Mouse (Mus musculus): Measurements from ENCODE around the gene Chfr. TPM values are rescaled to one million over a fixed set of nuclear protein-coding genes. Genes with fewer than 3 reads are reported as not detected.
"Not testable (repeated sequence)": the region's sequence is repeated elsewhere in the genome, so short reads cannot be mapped to it uniquely, and the experiment has no call there.

Gene Chfr
- polyA plus RNA-seq, 1 experiment from 2014 or later, result 41.8 TPM

GRCm38 (mm10) chr5:110109991-110110441, 25.6 kb upstream of the Chfr start, which contains the start of gene Zfp605:
TSS of gene Zfp605 (plus strand) at chr5:110110092.
- 0 out of 2 replicates have a peak, but pooled peaks have one; percentile 3 for TF ChIP-seq CTCF (IDR thresholded peaks at IDR 0.05; ENCODE audit: low read depth)
- Histone ChIP-seq H3K27ac (ENCODE audit: low read depth) (peak within 1 kb of the TSS; percentile 76; the same call in 1 of the 2 replicates), H3K4me2 (peak within 1 kb of the TSS; percentile 78), H3K4me1 (ENCODE audit: insufficient read depth) (peaks cover 7% of the 10 kb centered on the region; the same call in 1 of the 2 replicates), H3K9ac (peak within 1 kb of the TSS; percentile 63), H3K9me3 (ENCODE audit: low read depth, low read length) (peaks cover 5% of the 10 kb centered on the region; the same call in 1 of the 2 replicates), H3K36me3 (ENCODE audit: insufficient read depth) (peaks cover 29% of the 10 kb centered on the region), H3K27me3 (ENCODE audit: insufficient read depth, low read length) (no peaks in the 10 kb centered on the region), H3K4me3 (ENCODE audit: low read depth, low read length) (peak within 1 kb of the TSS; percentile 58)
- 1% methylated on average over 12 of the region's 12 CpGs for WGBS
- ATAC-seq (ENCODE audit: insufficient read depth) (peak; percentile 40), DNase-seq (peak; percentile 89)

DNA sequence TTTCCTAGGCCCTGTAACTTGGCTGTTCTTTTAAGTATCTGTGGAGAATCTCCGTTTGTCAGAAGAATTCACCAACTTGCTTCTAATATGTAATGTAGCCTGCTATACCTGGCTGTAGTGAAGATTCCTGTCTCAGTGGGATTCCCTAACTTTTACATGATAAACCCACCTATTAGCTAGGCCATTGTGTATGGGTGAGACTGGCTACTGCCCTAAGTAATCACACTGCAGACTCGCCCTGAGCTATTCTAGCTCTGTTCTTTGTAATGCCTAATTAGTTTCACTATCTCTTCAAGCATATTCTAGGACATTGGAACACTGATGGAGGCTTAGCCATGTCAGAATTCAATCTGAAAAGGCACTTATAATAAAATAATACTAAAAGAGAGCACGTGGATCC, 13.3 kb upstream of the Chfr start:
- 80% methylated on average over 3 of the region's 3 CpGs for WGBS
- H3K9me3 ChIP-seq (ENCODE audit: low read depth, low read length); H3K4me3 ChIP-seq (ENCODE audit: low read depth, low read length); H3K27ac ChIP-seq (ENCODE audit: low read depth); DNase-seq; H3K27me3 ChIP-seq (ENCODE audit: insufficient read depth, low read length); H3K9ac ChIP-seq; H3K4me2 ChIP-seq; H3K4me1 ChIP-seq (ENCODE audit: insufficient read depth); ATAC-seq (ENCODE audit: insufficient read depth): not testable (repeated sequence)
- peaks cover 18% of the 10 kb centered on the region for H3K36me3 ChIP-seq (ENCODE audit: insufficient read depth)

DNA sequence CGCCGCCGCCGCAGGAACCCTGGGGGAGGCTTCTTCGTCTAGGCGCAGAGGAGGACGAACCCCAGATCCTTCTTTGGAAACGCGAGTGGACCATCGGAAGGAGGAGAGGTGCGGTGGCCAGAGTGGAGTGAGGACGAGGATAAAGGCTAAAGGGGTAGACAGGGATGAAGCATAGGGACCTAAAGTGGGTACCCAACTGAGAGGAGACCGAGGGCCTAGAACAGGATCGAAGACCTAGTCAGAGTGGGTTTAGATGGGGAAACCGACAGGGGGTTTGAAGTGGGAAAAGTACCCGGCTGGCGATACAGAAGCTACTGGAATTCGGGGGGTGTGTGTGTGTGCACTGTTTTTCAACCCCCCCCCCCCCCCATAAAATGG, 434 bp downstream of the Chfr start:
- no peaks in the 10 kb centered on the region for H3K4me1 ChIP-seq (ENCODE audit: insufficient read depth)
- peak overlapping the region; percentile 82 for H3K4me2 ChIP-seq
- DNase-seq (no peak), ATAC-seq (ENCODE audit: insufficient read depth) (peak; percentile 53)
- peaks cover 10% of the 10 kb centered on the region; the same call in 1 of the 2 replicates for H3K36me3 ChIP-seq (ENCODE audit: insufficient read depth)
- WGBS, result 5% methylated on average over 18 of the region's 18 CpGs
- no peak for TF ChIP-seq CTCF (IDR thresholded peaks at IDR 0.05; ENCODE audit: low read depth)
- peak overlapping the region; percentile 67 for H3K4me3 ChIP-seq (ENCODE audit: low read depth, low read length)
- H3K27ac ChIP-seq (ENCODE audit: low read depth), result peak overlapping the region; percentile 5; the same call in 1 of the 2 replicates
- H3K9me3 ChIP-seq (ENCODE audit: low read depth, low read length), result peaks cover 6% of the 10 kb centered on the region; the same call in 1 of the 2 replicates
- no peaks in the 10 kb centered on the region for H3K27me3 ChIP-seq (ENCODE audit: insufficient read depth, low read length)
- peak overlapping the region; percentile 63 for H3K9ac ChIP-seq

- DNase-seq, result no peak
- Histone ChIP-seq H3K4me2 (no peak overlapping the region), H3K27me3 (ENCODE audit: insufficient read depth, low read length) (no peaks in the 10 kb centered on the region), H3K9me3 (ENCODE audit: low read depth, low read length) (peaks cover 6% of the 10 kb centered on the region; the same call in 1 of the 2 replicates), H3K4me1 (ENCODE audit: insufficient read depth) (no peaks in the 10 kb centered on the region), H3K9ac (no peak overlapping the region), H3K27ac (ENCODE audit: low read depth) (no peak overlapping the region), H3K36me3 (ENCODE audit: insufficient read depth) (peaks cover 20% of the 10 kb centered on the region; the same call in 1 of the 2 replicates), H3K4me3 (ENCODE audit: low read depth, low read length) (no peak overlapping the region)
- no peak for ATAC-seq (ENCODE audit: insufficient read depth)
- no peak for TF ChIP-seq CTCF (IDR thresholded peaks at IDR 0.05; ENCODE audit: low read depth)
- 92% methylated on average over 3 of the region's 3 CpGs for WGBS
Measured at GRCm38 (mm10) chr5:110137816-110138215, 2.2 kb downstream of the Chfr start.

DNA sequence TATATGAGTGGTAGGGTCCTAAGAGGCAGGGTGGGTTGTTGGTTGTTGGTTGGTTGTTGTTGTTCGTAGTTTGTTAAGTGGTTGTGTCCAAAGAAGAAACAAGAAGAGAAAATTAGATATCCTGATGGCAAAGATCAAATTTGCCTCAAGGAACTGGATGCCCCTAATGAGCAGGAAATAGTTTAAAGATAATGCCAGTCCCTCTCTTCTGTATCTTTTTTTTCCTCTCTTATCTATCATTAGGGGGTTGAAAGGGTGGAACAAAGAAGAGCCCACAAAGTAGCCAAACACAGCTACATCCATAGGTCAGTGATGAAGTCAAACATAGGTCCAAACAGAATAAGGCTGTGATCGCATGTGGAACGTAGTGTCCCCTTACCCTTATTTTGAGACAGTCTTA, 3.7 kb downstream of the Chfr start:
- Histone ChIP-seq H3K4me1 (ENCODE audit: insufficient read depth) (no peaks in the 10 kb centered on the region), H3K4me3 (ENCODE audit: low read depth, low read length) (no peak overlapping the region), H3K36me3 (ENCODE audit: insufficient read depth) (peaks cover 32% of the 10 kb centered on the region), H3K9me3 (ENCODE audit: low read depth, low read length) (peaks cover 4% of the 10 kb centered on the region; the same call in 1 of the 2 replicates), H3K4me2 (no peak overlapping the region), H3K27me3 (ENCODE audit: insufficient read depth, low read length) (no peaks in the 10 kb centered on the region), H3K27ac (ENCODE audit: low read depth) (no peak overlapping the region), H3K9ac (no peak overlapping the region)
- WGBS, result 94% methylated on average over 3 of the region's 3 CpGs
- no peak for TF ChIP-seq CTCF (IDR thresholded peaks at IDR 0.05; ENCODE audit: low read depth)
- DNase-seq (no peak), ATAC-seq (ENCODE audit: insufficient read depth) (no peak)

DNA sequence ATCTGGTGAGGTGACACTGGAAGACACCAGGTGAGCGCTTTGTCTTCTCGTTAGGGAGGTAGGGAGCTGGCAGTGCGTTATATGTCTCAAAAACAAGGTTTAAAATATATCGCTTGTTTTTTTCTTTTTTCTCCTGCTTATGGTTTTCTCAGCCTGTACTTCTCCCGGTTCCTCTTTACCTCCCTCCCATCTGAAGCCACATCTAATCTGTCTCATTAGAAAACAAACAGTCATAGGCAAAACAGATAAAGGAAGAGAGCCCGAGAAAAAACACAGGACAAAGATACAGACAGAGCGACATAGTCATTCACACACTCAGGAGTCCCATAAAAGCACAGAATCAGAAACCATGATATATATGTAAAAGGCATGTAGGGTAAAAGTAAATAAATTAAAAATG, 4.8 kb downstream of the Chfr start:
- ATAC-seq (ENCODE audit: insufficient read depth), result no peak
- no peak for TF ChIP-seq CTCF (IDR thresholded peaks at IDR 0.05; ENCODE audit: low read depth)
- no peak for DNase-seq
- Histone ChIP-seq H3K27me3 (ENCODE audit: insufficient read depth, low read length) (no peaks in the 10 kb centered on the region), H3K4me1 (ENCODE audit: insufficient read depth) (no peaks in the 10 kb centered on the region), H3K9me3 (ENCODE audit: low read depth, low read length) (no peaks in the 10 kb centered on the region), H3K27ac (ENCODE audit: low read depth) (no peak overlapping the region), H3K36me3 (ENCODE audit: insufficient read depth) (peaks cover 43% of the 10 kb centered on the region), H3K4me3 (ENCODE audit: low read depth, low read length) (no peak overlapping the region), H3K9ac (no peak overlapping the region), H3K4me2 (no peak overlapping the region)
- 82% methylated on average over 7 of the region's 7 CpGs for WGBS

GRCm38 (mm10) chr5:110142309-110142708, 6.7 kb downstream of the Chfr start:
- TF ChIP-seq CTCF (IDR thresholded peaks at IDR 0.05; ENCODE audit: low read depth), result no peak
- Histone ChIP-seq H3K27me3 (ENCODE audit: insufficient read depth, low read length) (no peaks in the 10 kb centered on the region), H3K4me3 (ENCODE audit: low read depth, low read length) (no peak overlapping the region), H3K9me3 (ENCODE audit: low read depth, low read length) (no peaks in the 10 kb centered on the region), H3K36me3 (ENCODE audit: insufficient read depth) (peaks cover 57% of the 10 kb centered on the region), H3K4me2 (no peak overlapping the region), H3K9ac (no peak overlapping the region), H3K4me1 (ENCODE audit: insufficient read depth) (no peaks in the 10 kb centered on the region), H3K27ac (ENCODE audit: low read depth) (no peak overlapping the region)
- ATAC-seq (ENCODE audit: insufficient read depth), result no peak
- WGBS, result 87% methylated on average over 2 of the region's 2 CpGs
- DNase-seq, result no peak
